8 mouse cellular contexts compared by ENCODE assay signal in genomic region chr16:92953936-92954654, GRCm38 (mm10).
DNase-seq lines count a peak whose midpoint lies in the region; ATAC-seq and TF ChIP-seq lines count a peak whose summit lies in the region.

No protein-coding gene starts in this region.

- WGBS in midbrain, postnatal 0 days = 65% methylated on average over 11 of the region's 11 CpGs
- 78% methylated on average over 11 of the region's 11 CpGs for WGBS in midbrain, embryonic 16.5 days
- 58% methylated on average over 11 of the region's 11 CpGs for WGBS in embryonic facial prominence, embryonic 10.5 days
- 44% methylated on average over 11 of the region's 11 CpGs for WGBS in heart, embryonic 15.5 days
- WGBS in limb, embryonic 11.5 days = 32% methylated on average over 11 of the region's 11 CpGs
- 45% methylated on average over 11 of the region's 11 CpGs for WGBS in stomach, embryonic 16.5 days

- H3K4me1 ChIP-seq in midbrain, postnatal 0 days (ENCODE audit: insufficient read depth, low read length) = no peaks in the 10 kb centered on the region
- H3K4me1 ChIP-seq in midbrain, embryonic 16.5 days (ENCODE audit: control insufficient read depth, insufficient read depth, low read length) = no peaks in the 10 kb centered on the region
- H3K4me1 ChIP-seq in embryonic facial prominence, embryonic 10.5 days = peaks cover 32% of the 10 kb centered on the region
- peaks cover 22% of the 10 kb centered on the region for H3K4me1 ChIP-seq in heart, embryonic 15.5 days (replicated peaks)
- H3K4me1 ChIP-seq in limb, embryonic 11.5 days (ENCODE audit: control insufficient read depth, insufficient read depth, low read length) = peaks cover 14% of the 10 kb centered on the region; the same call in 1 of the 2 replicates
- H3K4me1 ChIP-seq in stomach, embryonic 16.5 days (ENCODE audit: control insufficient read depth, insufficient read depth, low read length) = peaks cover 18% of the 10 kb centered on the region

- H3K36me3 ChIP-seq in midbrain, postnatal 0 days (ENCODE audit: insufficient read depth, low read length) = no peaks in the 10 kb centered on the region
- H3K36me3 ChIP-seq in midbrain, embryonic 16.5 days (ENCODE audit: control insufficient read depth, insufficient read depth, low read length) = no peaks in the 10 kb centered on the region
- H3K36me3 ChIP-seq in embryonic facial prominence, embryonic 10.5 days (replicated peaks) = no peaks in the 10 kb centered on the region
- H3K36me3 ChIP-seq in heart, embryonic 15.5 days = no peaks in the 10 kb centered on the region
- no peaks in the 10 kb centered on the region for H3K36me3 ChIP-seq in limb, embryonic 11.5 days (ENCODE audit: control insufficient read depth, insufficient read depth, low read length)
- H3K36me3 ChIP-seq in stomach, embryonic 16.5 days (ENCODE audit: control insufficient read depth, insufficient read depth, low read length) = no peaks in the 10 kb centered on the region

- no peak overlapping the region for H3K4me2 ChIP-seq in midbrain, postnatal 0 days (ENCODE audit: low read depth, low read length, poor library complexity, severe bottlenecking)
- no peak overlapping the region for H3K4me2 ChIP-seq in midbrain, embryonic 16.5 days (ENCODE audit: low read length)
- H3K4me2 ChIP-seq in heart, embryonic 15.5 days = no peak overlapping the region
- no peak overlapping the region for H3K4me2 ChIP-seq in limb, embryonic 11.5 days (ENCODE audit: low read depth, severe bottlenecking)
- H3K4me2 ChIP-seq in stomach, embryonic 16.5 days (ENCODE audit: low read depth, low read length) = no peak overlapping the region

- no peak for ATAC-seq in midbrain, postnatal 0 days (ENCODE audit: low FRiP score)
- ATAC-seq in midbrain, embryonic 16.5 days = no peak
- peak; percentile 81 for ATAC-seq in heart, embryonic 15.5 days (replicated peaks; ENCODE audit: insufficient number of reproducible peaks, insufficient read depth, low FRiP score, low read depth)
- ATAC-seq in limb, embryonic 11.5 days (ENCODE audit: insufficient number of reproducible peaks, low FRiP score, low TSS enrichment, low read depth) = 0 out of 2 replicates have a peak, but pooled peaks have one; percentile 39
- ATAC-seq in stomach, embryonic 16.5 days (ENCODE audit: insufficient read depth, low FRiP score) = peak; percentile 67; the same call in 1 of the 2 replicates
- no peak for ATAC-seq in megakaryocyte, adult 5-6 weeks (ENCODE audit: poor library complexity, severe bottlenecking)

- H3K27me3 ChIP-seq in midbrain, postnatal 0 days (ENCODE audit: insufficient read depth, low read length) = no peaks in the 10 kb centered on the region
- H3K27me3 ChIP-seq in midbrain, embryonic 16.5 days (ENCODE audit: control insufficient read depth, insufficient read depth, low read depth, low read length) = no peaks in the 10 kb centered on the region
- no peaks in the 10 kb centered on the region for H3K27me3 ChIP-seq in embryonic facial prominence, embryonic 10.5 days (replicated peaks; ENCODE audit: low read depth, poor library complexity, severe bottlenecking)
- H3K27me3 ChIP-seq in heart, embryonic 15.5 days = 0 out of 2 replicates have a peak, but pooled peaks cover under 1% of the 10 kb centered on the region
- 0 out of 2 replicates have a peak, but pooled peaks cover 3% of the 10 kb centered on the region for H3K27me3 ChIP-seq in limb, embryonic 11.5 days (ENCODE audit: control insufficient read depth, insufficient read depth, low read length)
- no peaks in the 10 kb centered on the region for H3K27me3 ChIP-seq in stomach, embryonic 16.5 days (ENCODE audit: control insufficient read depth, insufficient read depth, low read length)

- no peak overlapping the region for H3K9ac ChIP-seq in midbrain, postnatal 0 days (replicated peaks; ENCODE audit: low read length, poor library complexity, severe bottlenecking)
- no peak overlapping the region for H3K9ac ChIP-seq in midbrain, embryonic 16.5 days (ENCODE audit: low read depth, low read length)
- H3K9ac ChIP-seq in heart, embryonic 15.5 days = no peak overlapping the region
- no peak overlapping the region for H3K9ac ChIP-seq in limb, embryonic 11.5 days (ENCODE audit: low read length)
- no peak overlapping the region for H3K9ac ChIP-seq in stomach, embryonic 16.5 days (ENCODE audit: low read length)

- no peak overlapping the region for H3K4me3 ChIP-seq in midbrain, postnatal 0 days (ENCODE audit: low read depth, low read length)
- H3K4me3 ChIP-seq in midbrain, embryonic 16.5 days (ENCODE audit: low read depth, low read length) = no peak overlapping the region
- no peak overlapping the region for H3K4me3 ChIP-seq in embryonic facial prominence, embryonic 10.5 days
- H3K4me3 ChIP-seq in heart, embryonic 15.5 days = no peak overlapping the region
- no peak overlapping the region for H3K4me3 ChIP-seq in limb, embryonic 11.5 days (ENCODE audit: low read depth, low read length)
- H3K4me3 ChIP-seq in stomach, embryonic 16.5 days (replicated peaks; ENCODE audit: low read length) = no peak overlapping the region

- H3K9me3 ChIP-seq in midbrain, postnatal 0 days (ENCODE audit: low read length) = no peaks in the 10 kb centered on the region
- H3K9me3 ChIP-seq in midbrain, embryonic 16.5 days (replicated peaks; ENCODE audit: control insufficient read depth, low read length, poor library complexity, severe bottlenecking) = no peaks in the 10 kb centered on the region
- no peaks in the 10 kb centered on the region for H3K9me3 ChIP-seq in embryonic facial prominence, embryonic 10.5 days
- H3K9me3 ChIP-seq in heart, embryonic 15.5 days (replicated peaks) = no peaks in the 10 kb centered on the region
- no peaks in the 10 kb centered on the region for H3K9me3 ChIP-seq in limb, embryonic 11.5 days (ENCODE audit: control insufficient read depth, low read length)
- H3K9me3 ChIP-seq in stomach, embryonic 16.5 days (replicated peaks; ENCODE audit: control insufficient read depth, low read length) = no peaks in the 10 kb centered on the region

- no peak overlapping the region for H3K27ac ChIP-seq in midbrain, postnatal 0 days (ENCODE audit: low read depth, low read length)
- no peak overlapping the region for H3K27ac ChIP-seq in midbrain, embryonic 16.5 days (ENCODE audit: low read length)
- H3K27ac ChIP-seq in embryonic facial prominence, embryonic 10.5 days (replicated peaks) = peak overlapping the region; percentile 66
- H3K27ac ChIP-seq in heart, embryonic 15.5 days = peak overlapping the region; percentile 60
- peak overlapping the region; percentile 72 for H3K27ac ChIP-seq in limb, embryonic 11.5 days (replicated peaks; ENCODE audit: low read depth, low read length)
- H3K27ac ChIP-seq in stomach, embryonic 16.5 days (ENCODE audit: low read length) = peak overlapping the region; percentile 66

- TF ChIP-seq CTCF in midbrain, postnatal 0 days (IDR thresholded peaks at IDR 0.05) = no peak

- peak; percentile 47 for DNase-seq in midbrain, postnatal 0 days (ENCODE audit: low spot score)
- peak; percentile 34 for DNase-seq in embryonic facial prominence, embryonic 10.5 days (ENCODE audit: low spot score)
- DNase-seq in limb, embryonic 11.5 days (ENCODE audit: low spot score) = peak; percentile 59
- no peak for DNase-seq in layer of hippocampus, postnatal 36 days

Comparison
In these comparisons a context has a peak if more than half of its experiments do, and no peak if none do; other contexts are left out.
1. ATAC-seq: peak in heart, embryonic 15.5 days (single experiment), limb, embryonic 11.5 days (single experiment) and stomach, embryonic 16.5 days (single experiment); none in midbrain, postnatal 0 days (single experiment), midbrain, embryonic 16.5 days (single experiment) and megakaryocyte, adult 5-6 weeks (single experiment).
2. DNase-seq: peak in midbrain, postnatal 0 days (single experiment), embryonic facial prominence, embryonic 10.5 days (single experiment) and limb, embryonic 11.5 days (single experiment); none in layer of hippocampus, postnatal 36 days (0 of 2).
3. H3K27ac ChIP-seq: peak in embryonic facial prominence, embryonic 10.5 days (single experiment), heart, embryonic 15.5 days (single experiment), limb, embryonic 11.5 days (single experiment) and stomach, embryonic 16.5 days (single experiment); none in midbrain, postnatal 0 days (single experiment) and midbrain, embryonic 16.5 days (single experiment).